Mouse (Mus musculus) right cerebral cortex, postnatal 25 days (tissue): ENCODE results near the gene Pla2g2f.

ENCODE experiments used
- DNase-seq: peaks from one replicate; pipeline ENCODE4 v3.0.0; 2022

Gene Pla2g2f

DNA sequence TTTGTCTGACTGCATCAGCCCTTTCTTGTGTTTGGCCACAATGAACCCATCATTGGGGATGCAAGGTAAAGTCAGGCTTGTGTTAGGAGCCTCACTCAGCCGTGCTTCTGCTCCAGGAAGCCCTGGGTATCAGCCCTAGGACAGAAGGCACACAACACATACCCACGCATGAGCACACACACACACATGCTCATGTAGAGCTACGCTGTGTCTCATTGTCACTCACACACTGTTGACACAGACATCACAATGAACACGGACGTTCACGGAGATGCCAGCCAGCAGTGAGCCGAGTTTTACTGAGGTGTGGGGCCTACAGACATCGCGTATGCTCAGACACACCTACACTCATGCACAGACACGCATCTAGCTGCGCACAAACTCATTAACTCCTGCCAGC lies 1.4 kb downstream of the Pla2g2f start:
- DNase-seq, result no peak

DNA sequence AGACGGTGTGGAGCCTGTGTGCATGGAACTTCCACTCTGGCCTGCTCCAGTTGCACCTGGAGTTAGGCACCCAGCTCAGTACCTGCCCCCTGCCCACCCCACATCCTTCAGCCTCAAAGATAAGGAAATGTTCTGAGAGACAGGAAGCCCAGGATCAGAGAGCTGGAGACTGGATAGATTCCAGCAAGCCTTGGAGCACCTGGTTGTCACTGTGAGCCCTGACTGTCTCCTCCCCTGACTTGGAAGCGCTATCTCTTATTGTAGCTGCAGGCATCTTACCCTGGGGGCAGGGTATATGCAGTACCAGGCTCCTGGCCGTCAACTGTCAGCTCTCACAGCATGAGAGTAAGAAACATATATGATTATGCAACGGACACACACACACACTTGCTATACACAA lies 2.0 kb downstream of the Pla2g2f start:
- DNase-seq, result no peak

DNA sequence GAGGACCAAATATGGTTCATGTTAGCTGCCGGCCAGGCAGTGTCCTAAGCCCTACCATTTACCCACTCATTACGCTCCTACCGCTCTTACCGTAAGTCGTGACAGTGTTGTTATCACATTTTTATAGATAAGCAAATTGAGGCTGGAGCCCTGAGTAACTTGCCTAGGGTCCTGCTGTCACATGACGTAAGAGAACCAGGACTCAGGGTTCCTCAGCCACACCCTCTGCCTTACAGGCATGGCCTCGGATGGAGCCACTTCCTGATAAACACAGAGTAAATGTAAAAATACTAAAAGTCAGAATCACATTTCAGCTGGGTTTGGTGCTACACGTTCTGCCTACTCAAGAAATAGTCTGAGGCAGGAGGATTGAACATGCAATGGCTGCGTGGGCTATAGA lies 3.0 kb downstream of the Pla2g2f start:
- DNase-seq, result no peak

DNA sequence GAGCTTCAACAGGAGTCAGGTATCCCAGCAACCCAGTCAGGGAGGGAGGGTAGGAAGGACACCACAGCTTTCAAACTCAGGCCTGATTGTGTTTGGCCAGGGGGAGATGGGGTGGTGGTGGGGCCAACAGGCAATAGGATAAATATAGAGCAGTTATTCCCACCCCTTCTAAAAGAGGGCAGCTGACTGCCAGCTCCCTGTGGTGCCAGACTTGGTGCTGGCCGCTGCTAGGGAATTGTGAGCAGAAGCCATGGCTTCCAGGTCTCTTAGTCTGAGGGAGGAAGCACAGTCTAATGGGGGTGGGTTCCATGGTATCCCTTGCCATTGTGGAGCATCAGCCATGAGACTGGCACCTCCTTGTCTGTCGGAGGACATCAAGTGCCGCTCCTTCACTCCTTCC lies 3.8 kb downstream of the Pla2g2f start:
- no peak for DNase-seq

DNA sequence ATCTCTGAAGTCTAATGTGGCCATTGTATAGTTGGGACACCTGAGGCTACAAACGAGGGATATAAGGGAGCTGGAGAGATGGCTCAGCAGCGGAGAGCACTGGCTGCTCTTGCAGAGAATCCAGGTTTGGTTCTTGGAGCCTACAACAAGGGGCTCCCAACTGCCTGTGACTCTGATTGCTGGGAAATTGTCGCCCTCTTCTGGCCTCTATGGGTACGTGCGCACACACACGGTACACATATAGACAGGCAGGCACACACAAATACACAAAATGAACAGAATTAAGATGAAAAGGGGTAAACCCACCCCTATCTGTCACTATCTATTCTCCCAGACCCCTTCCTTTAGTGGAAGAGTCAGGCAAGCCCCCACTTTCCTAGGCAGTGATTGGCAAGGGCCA lies 4.8 kb downstream of the Pla2g2f start:
- DNase-seq, result no peak

DNA sequence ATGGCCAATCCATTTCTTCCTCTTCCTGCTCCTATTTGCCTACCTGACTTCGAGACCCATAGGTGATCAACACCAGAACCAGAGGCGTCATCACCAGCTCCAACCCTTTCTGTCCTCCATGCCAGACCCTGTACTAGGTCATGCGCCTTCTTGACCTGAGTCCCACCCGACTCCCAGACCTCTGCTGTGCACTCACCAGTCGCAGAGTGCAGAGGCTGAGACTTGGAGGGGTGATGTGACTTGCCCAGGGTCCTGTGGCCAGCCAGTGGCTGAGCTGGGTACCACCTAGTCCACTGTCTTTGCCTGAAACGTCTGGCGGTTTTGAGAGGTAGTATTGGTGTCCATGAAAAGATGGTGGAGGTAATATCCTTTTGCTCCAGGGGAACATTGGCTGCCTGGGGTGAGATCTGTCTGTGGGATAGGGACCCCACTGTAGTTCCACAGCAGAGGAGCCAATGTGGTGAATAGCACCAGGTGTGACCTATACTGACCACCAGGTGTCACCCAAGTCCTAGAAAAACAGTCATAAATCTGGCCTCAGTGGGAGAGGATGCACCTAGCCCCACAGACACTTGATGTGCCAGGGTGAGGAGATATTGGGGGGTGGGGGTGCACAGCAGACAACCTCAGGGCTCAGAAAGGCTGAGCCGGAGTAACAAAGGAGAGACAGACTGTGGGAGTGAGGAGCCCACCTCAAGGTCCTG lies 8.9 kb downstream of the Pla2g2f start:
- DNase-seq, result no peak

DNA sequence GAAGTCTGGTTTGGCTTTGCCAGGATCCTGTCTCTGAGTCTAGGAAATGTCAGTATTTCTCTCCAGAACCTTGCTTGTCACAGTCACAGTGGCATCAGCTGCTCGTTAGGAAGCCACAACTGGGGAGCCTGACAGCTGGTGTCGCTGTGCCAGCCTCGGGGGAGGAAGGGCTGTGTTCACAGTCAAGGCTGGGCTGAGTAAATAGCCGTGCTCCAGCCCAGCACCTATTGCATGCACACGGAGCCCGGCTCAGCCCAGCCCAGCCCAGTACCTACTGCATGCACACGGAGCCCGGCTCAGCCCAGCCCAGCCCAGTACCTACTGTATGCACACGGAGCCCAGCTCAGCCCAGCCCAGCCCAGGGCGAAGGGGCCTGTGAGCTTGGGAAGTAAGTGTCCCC lies 9.6 kb downstream of the Pla2g2f start:
- DNase-seq, result no peak

DNA sequence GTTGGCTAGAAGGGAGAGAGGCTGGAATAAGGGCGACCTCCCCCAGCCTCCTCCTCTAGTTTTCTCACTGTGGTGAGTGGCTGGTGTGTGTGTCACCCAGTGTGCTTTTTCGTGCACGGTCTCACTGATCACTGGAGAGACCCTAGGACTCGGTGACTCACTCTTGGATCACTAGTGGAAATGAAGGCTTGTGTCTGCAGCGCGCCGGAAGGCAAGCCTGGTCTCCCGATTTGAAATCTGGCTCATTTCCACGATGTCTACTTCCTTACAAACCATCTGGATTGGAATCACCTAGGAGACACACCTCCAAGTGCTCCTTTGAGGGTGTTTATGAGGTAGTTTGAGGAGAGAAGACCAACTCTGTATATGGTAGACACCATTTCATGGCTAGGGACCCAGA lies 10.6 kb downstream of the Pla2g2f start:
- DNase-seq, result no peak

DNA sequence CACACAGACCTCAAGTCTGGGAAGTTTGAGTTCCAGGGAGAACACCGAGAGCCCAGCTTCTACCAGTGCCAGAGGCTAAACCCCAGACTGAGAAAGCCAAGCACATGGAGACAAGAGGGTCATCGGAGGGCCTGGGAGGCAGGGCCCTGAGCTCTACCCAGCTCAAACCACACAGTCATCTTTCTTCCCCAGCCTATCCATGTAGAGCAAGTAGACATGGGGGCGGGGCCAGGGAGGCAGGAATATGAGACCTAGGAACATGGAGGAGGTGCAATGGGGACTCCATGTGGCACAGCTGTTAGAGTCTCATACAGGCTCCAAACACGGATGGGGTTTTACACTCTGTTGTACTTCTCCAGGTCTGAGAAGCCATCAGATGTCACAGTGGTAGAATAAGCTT lies 11.5 kb downstream of the Pla2g2f start:
- no peak for DNase-seq

DNA sequence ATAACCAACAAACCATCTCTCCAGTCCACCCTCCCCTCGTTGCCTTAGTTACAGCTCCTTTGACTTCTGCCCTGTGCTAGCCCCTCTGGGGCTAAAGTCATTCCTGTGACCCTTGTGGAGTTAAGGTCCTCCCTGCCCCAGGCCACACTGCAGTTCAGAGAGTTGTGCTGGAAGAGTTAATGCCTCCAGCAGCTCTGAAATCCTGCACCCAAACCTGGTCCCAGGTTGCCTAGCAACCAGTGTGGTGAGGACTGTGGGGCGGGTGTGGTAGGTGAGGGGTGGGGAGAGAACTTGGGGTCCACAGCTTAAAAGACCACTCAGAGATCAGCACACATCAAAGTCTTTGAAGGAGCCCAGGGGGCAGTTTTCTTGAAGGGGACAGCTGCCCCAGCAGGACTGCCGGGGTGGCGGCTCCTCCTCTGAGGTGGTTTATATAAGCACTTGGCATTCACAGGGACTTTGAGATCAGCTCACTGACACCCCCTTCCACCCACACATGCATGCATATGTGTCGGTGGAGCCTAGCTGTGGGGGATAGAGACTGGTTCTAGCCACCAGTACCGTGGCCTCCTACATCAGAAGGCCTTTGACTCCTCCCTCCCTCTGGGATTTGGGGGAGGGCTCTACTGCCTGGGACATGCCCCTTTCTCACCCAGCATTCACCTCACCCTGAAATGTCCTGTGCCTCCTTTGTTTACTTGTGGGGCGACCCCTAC lies 18.1 kb downstream of the Pla2g2f start:
- DNase-seq, result no peak

DNA sequence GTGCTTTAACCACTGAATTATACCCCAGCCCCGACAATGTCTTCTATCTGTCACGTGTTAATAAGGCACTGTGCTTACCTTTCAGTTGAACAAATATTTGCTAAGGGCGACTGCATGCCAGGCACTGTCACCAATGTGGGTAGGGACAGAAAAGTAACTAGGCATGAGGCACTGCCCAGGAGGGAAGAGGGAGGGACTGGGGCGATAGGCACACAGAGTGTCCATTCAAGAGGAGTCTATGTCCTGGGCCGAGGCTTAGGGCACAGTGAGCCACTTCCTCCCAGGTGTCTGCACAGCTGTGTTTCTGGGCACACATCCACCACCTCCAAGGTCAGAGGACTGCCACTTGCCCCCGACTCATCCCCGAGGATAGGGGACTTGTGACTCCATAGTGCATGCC lies 20.4 kb downstream of the Pla2g2f start, which contains the start of gene Ubxn10:
Gene Ubxn10 (minus strand): TSS at position 137 of the 400 bp plus-strand sequence.
- DNase-seq, result no peak

DNA sequence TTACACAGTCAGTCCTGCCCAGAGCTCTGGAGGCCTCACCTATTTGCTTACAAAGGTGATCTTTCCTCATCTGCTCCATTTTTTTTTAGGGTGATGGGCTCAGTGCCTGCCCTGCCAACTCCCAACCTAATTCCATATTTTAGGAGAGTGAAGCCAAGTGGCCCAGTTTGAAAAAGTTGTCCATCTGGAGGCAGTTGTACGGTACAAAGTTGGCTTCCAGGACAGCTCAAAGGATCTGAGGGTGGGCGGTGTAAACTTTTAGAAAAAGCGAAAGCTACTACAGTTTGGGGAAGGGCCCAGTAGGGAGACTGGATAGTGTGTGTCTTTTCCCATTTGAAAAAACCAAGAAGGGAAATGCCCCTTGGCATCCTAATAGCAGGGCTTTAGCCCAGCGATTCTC lies 22.6 kb downstream of the Pla2g2f start:
- DNase-seq, result no peak

DNA sequence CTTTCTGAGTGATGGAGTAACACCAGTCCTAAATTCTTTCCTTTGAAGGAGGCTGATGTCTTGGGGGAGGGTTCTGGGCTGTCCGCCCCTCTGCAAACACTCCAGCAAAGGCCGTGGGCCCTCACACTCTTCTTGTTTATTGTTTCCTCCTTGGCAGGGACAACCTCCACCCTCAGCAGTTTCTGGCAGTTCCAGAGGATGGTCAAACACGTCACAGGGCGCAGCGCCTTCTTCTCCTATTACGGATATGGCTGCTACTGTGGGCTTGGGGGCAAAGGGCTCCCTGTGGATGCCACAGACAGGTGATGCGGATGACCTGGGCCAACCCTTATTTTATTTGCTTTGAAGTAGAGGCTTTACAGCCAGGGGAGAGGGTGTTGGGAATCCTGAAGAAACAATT lies 23.3 kb downstream of the Pla2g2f start:
- no peak for DNase-seq

DNA sequence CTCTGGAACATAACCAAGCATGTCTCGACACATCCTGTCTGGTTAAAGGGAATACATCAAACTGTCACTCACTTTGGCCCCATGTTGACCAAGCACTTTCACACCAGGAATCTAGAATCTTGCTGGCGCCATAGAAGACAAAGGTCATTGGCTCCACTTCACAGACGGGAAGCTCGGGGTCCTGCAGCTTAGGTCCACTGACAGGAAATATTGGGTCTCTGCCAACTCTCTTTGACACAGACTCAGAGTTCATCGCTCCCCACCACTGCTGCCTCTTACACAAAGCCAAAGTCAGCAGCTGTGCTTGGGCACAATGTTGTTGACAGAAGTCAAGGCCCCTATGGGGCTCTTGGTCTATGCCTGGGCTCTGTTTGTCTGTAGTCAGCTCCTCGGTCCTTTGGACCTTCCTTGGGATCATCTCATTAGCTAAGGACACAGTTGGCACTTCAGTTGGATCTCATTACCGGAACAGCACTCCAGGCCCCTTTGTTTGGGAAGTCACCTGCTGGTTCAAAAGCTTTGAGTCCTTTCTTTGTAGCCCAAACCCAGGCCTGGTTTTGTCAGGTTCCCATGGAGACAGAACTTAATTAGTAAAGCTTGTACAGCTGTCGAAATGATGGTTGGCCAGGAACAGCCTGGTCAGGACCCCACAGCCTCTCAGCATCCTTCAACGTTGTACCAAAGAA lies 28.3 kb downstream of the Pla2g2f start:
- DNase-seq, result no peak

DNA sequence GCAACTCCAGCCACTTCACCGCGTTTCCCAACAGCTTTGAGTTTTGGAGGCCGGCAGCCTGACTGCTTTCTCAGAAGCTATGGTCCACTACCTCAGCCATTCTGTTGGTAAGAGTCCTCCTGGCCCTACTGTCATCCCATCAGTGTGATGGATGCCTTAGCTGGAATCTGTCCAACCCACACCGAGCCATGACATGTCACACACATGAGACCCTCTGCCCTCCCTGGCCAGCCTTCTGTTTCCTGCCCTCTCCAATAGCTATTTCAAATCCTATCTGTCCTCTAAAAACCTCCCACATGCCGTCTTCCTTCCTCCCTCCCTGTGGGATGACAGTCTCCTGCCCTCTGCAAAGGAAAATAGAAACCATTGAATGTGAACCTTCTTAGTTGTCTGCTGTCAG lies 31.7 kb downstream of the Pla2g2f start:
- DNase-seq, result no peak

DNA sequence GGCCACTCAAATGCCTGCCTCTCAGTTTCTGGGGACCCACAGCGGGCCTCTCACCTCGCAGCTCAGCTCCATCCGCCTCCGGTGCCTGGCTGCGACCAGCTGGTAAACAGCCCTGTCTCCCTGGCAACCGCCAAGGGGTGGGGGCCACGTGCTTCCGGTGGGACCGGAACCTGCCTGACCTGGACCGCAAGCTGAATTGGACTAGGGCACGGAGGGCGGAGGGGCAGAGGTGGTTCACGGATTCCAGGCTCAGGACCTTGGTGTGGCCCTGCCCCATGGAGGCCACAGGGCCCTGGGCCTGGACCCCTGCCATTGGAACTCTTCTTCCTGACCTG lies 32.3 kb downstream of the Pla2g2f start:
- no peak for DNase-seq

DNA sequence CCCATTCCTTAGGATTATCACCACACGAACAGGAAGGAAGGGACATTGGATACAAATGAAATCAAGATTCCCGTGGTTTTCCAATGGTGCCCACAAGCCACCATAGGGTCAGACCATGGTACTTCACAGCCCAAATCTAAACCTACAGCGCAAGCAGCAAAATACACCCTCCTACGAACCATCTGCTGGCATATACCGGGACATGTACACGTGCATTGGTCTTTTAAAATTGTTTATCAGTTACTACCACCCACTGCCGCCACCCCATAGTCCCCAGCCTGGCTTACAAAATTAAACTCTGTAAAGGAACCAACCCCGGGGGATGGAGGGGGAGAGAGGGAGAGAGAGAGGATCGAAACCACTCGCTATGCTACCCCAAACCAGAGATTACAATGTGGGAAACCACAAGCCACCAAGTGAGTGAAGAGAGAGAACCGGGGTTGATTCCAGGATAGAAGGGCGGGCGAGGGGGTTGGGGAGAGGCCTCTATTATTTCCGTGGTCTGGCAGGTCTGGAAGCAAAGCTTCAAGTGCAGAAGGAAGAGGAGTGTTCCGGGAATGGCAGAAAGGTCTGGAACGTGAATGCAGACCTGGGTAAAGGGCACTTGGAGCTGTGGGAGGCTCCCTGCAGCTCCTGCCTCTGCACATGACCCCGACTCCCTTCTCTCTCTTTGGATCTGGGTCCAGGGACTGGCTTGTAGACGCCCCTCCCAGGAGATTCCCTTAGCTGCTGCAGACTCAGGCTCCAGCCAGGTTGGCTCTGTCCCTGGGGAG lies 32.9 kb downstream of the Pla2g2f start, which contains the start of gene Pla2g2c:
Gene Pla2g2c (plus strand): TSS at position 439 of the 773 bp plus-strand sequence.
- peak; percentile 72 for DNase-seq

DNA sequence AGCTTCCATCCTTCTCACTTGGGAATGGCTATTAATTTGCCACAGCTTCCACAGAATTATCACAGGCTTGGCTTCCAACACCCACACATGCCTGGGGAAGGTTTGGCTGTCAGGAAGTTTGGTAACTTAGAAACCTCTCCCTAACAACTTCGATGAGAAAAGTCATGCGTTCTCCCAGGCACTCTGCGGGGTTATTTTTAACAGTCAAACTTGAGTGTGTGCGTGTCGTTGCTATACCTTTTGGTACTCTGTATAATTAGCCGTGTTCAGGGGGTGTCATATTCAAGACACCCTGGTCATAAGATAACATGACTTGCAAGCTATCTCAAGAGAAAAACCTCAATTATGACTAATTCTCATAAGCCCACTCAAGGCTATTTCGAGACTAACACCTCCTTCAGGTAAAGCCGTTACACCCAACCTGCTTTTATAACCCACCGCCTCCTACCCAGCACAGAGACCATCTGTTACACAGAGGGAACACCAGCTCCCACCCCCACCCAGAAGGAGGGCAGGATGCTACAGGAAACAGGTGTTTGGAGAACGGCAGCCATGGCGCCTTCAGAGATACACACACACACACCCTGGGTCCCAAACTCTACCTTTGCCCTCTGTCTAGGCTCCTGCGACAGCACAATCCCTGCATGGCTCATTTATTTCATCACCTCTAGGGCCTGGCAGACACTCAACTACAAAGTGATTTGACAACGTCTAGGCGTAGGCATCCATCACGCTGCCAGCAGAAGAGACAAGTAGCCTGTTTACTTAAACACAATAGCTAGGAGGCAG lies 33.7 kb downstream of the Pla2g2f start:
- DNase-seq, result peak; percentile 83

DNA sequence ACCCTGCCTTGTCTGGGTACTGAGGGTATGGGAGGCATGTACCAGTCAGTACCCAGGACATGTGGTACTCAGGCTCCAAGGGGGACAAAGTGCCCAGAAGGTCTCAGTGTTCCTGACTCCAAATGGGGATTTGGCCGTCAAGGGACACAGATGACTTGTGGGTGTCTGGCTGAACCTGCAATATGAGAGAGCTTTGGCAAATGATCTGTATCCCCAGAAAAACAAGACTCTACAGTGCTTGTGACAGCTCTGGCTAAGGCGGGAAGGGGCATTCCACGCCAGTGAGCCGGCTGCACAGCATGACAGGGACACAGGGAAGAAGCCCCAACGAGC lies 38.2 kb downstream of the Pla2g2f start:
- no peak for DNase-seq

DNA sequence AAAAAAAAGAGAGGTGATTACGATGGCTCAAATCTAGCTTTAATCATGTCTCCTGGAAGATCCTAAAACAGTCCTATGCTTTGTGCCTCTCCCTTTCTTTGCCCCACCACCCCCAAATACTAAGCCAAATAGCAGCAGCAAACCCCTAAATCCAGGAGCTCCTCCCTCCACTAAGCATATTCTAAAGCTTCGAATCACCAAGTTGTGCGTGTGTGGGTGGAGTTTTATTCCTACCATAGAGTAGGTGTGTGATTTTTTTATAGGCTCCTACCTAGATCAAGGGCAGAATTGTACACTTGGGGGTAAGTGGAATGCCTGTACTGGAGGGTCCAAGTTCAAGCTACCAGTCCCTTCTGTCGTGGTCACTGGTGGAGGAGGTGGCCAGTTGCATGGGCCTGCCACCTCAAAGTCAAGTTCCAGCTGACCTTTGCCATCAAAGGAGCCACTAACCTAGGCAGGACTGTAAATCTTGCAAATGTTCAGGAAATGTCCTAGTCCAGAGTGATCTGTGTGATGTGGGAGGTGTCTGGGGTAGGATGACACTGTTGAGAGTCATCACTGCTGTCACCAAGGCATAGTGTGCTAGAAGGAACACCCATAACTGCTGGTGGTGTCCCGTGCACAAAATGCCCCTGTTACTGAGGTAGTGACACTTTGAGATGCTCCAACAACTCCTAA lies 38.7 kb downstream of the Pla2g2f start:
- no peak for DNase-seq

DNA sequence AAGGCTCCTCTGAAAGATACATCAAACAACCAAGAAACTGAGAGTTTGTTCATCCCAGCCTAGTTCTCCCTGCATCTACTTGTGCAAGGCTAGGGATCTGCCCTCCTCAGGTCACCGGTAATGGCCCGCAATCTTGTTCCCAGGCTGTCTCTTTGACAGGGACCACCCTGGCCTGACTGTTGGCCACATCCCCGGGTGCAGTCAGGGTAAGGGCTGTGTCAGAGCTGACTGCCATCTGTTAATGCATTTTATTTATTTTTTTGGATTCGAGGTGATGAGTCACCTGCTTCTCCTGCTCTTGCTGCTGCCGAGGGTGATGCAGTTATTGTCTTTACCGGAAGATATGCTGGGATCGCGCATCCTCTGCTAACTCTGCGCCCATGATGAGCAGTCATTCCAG lies 40.7 kb downstream of the Pla2g2f start:
- no peak for DNase-seq

DNA sequence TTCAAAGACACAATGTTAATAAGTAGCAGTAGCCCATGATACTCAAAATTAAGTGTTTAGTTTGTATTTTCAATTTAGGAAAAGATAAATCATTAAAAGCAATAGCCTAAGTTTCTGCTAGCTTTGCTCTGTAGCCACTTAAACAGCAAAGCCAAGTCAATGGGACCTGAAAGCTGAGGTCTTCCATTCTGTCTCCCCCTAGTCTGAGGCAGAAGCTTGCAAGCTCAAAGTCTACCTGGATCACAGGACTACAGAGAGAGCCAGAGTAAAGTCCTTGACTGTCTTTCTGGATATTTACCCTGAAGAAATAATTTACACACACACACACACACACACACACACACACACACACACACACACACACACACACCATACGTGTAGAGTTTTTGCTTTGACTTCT lies 43.2 kb downstream of the Pla2g2f start:
- DNase-seq, result no peak
